Mouse (Mus musculus) C2C12 (cell line): Measurements from ENCODE around the gene Ripor2.

Experiments used
- CTCF ChIP-seq: IDR thresholded peaks from one replicate; pipeline ENCODE4 v1.5.1; 2011; ENCODE audit not compliant: control insufficient read depth, insufficient read depth, insufficient read length
- MAX ChIP-seq: IDR thresholded peaks from one replicate; pipeline ENCODE4 v1.6.1; 2011; ENCODE audit warnings: mild to moderate bottlenecking, control low read depth

DNA sequence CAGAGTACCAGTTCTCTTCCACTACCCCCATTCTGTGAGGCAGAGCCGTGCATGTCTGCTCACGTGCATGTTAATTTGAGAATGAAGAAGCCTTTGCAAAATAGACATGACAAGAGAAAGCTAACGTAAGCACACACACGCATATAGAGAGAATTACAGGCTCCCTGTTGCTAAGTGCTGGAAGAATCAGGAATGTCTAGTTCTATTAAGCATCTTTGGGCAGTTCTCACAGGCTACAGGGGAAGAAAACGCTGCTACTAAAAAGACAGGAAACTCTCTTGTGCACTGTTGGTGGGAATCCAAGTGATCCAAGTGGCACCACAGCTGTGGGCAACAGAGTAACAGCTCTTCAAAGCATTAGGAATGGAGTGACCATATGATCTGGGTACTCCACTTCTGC lies 43.1 kb downstream of the Ripor2 start:
- TF ChIP-seq CTCF, result no peak
- no peak for TF ChIP-seq MAX
